Mouse (Mus musculus) brain, adult 2 months (tissue): ENCODE data around the gene Zfp599.
"Not testable (repeated sequence)": the region's sequence is repeated elsewhere in the genome, so short reads cannot be mapped to it uniquely, and the experiment has no call there.

Source experiments
- DNase-seq: peaks from one replicate; pipeline ENCODE4 v3.0.0; 2011; ENCODE audit warnings: low read depth, low spot score

Gene Zfp599

GRCm38 (mm10) chr9:22259184-22260091 is at the start of gene Zfp599:
Gene Zfp599 (minus strand): TSS chr9:22259895.
- DNase-seq = peak; percentile 94

GRCm38 (mm10) chr9:22307920-22308262 is 48.2 kb upstream of the Zfp599 start:
- DNase-seq = not testable (repeated sequence)

GRCm38 (mm10) chr9:22307156-22307919 is 47.6 kb upstream of the Zfp599 start, which contains the start of gene Zfp810:
Gene Zfp810 (minus strand): TSS chr9:22307648.
- peak; percentile 98 for DNase-seq

- peak; percentile 35 for DNase-seq
Observed at GRCm38 (mm10) chr9:22306726-22307125, 47.0 kb upstream of the Zfp599 start.

- no peak for DNase-seq
Observed at GRCm38 (mm10) chr9:22302199-22302598, 42.5 kb upstream of the Zfp599 start.

GRCm38 (mm10) chr9:22278733-22279132 is 19.0 kb upstream of the Zfp599 start:
- DNase-seq = no peak

- DNase-seq = no peak
Observed at GRCm38 (mm10) chr9:22268886-22269285, 9.2 kb upstream of the Zfp599 start.

GRCm38 (mm10) chr9:22262611-22263010 is 2.9 kb upstream of the Zfp599 start:
- no peak for DNase-seq

- DNase-seq = no peak
Observed at GRCm38 (mm10) chr9:22261594-22261993, 1.9 kb upstream of the Zfp599 start.

- DNase-seq = no peak
Observed at GRCm38 (mm10) chr9:22260092-22260422, 362 bp upstream of the Zfp599 start.

- no peak for DNase-seq
Observed at GRCm38 (mm10) chr9:22258784-22259183, 911 bp downstream of the Zfp599 start.

GRCm38 (mm10) chr9:22256579-22256978 is 3.1 kb downstream of the Zfp599 start:
- no peak for DNase-seq

GRCm38 (mm10) chr9:22244242-22244641 is 15.5 kb downstream of the Zfp599 start:
- no peak for DNase-seq

- DNase-seq = no peak
Observed at GRCm38 (mm10) chr9:22240001-22240400, 19.7 kb downstream of the Zfp599 start.

GRCm38 (mm10) chr9:22230556-22230955 is 29.1 kb downstream of the Zfp599 start:
- peak; percentile 47 for DNase-seq

GRCm38 (mm10) chr9:22230061-22230460 is 29.6 kb downstream of the Zfp599 start:
- DNase-seq = no peak

GRCm38 (mm10) chr9:22229386-22230026 is 30.2 kb downstream of the Zfp599 start:
- no peak for DNase-seq

- peak; percentile 52 for DNase-seq
Observed at GRCm38 (mm10) chr9:22226846-22227245, 32.8 kb downstream of the Zfp599 start.

GRCm38 (mm10) chr9:22226389-22226673 is 33.4 kb downstream of the Zfp599 start:
- DNase-seq = not testable (repeated sequence)

- peak; percentile 99 for DNase-seq
Observed at GRCm38 (mm10) chr9:22225581-22226388, 33.9 kb downstream of the Zfp599 start, which contains the start of gene Zfp809. Gene Zfp809 (plus strand): TSS chr9:22225714.
